Mouse (Mus musculus) forebrain, postnatal 0 days (tissue): Measurements from ENCODE around the gene Prkg2. TPM values are rescaled to one million over a fixed set of nuclear protein-coding genes. Genes with fewer than 3 reads are reported as not detected.

Experiments
- ATAC-seq: fragments of 200-750 bp; cut with Nextera tagmentation; 2 replicates; pipeline ENCODE4 v1.8.0; 2017; ENCODE audit warnings: mild to moderate bottlenecking, moderate library complexity
- DNase-seq: peaks from one replicate; pipeline ENCODE4 v3.0.0-alpha.2; 2015
- H3K27ac ChIP-seq: fragments of 300-500 bp; sonication (generic); 2 replicates; pipeline ENCODE4 v1.5.1; 2014; ENCODE audit warnings: low read depth, mild to moderate bottlenecking, antibody characterized with exemption, low read length, moderate library complexity, mixed read lengths
- H3K27me3 ChIP-seq: fragments of 300-500 bp; sonication (generic); 2 replicates; pipeline ENCODE4 v1.6.1; 2014; ENCODE audit warnings: mild to moderate bottlenecking, low read length, mixed read lengths; ENCODE audit not compliant: insufficient read depth
- H3K36me3 ChIP-seq: fragments of 300-500 bp; sonication (generic); 2 replicates; pipeline ENCODE4 v1.6.1; 2014; ENCODE audit warnings: mild to moderate bottlenecking, moderate library complexity; ENCODE audit not compliant: insufficient read depth
- H3K4me1 ChIP-seq: fragments of 300-500 bp; sonication (generic); 2 replicates; pipeline ENCODE4 v1.6.1; 2014; ENCODE audit warnings: antibody characterized with exemption; ENCODE audit not compliant: insufficient read depth
- H3K4me2 ChIP-seq: fragments of 300-500 bp; sonication (generic); 2 replicates; pipeline ENCODE4 v1.6.1; 2014; ENCODE audit warnings: low read depth, mild to moderate bottlenecking, moderate library complexity
- H3K4me3 ChIP-seq: fragments of 300-500 bp; sonication (generic); 2 replicates; pipeline ENCODE4 v1.5.1; 2014; ENCODE audit warnings: low read depth, low read length, mixed read lengths
- H3K9ac ChIP-seq: fragments of 300-500 bp; sonication (generic); 2 replicates; pipeline ENCODE4 v1.6.1; 2014; ENCODE audit warnings: mild to moderate bottlenecking
- H3K9me3 ChIP-seq: fragments of 300-500 bp; sonication (generic); 2 replicates; pipeline ENCODE4 v1.6.1; 2016; ENCODE audit warnings: low read length
- CTCF ChIP-seq: sonication (generic); IDR thresholded peaks from 2 replicates; pipeline ENCODE4 v1.5.1; 2016; ENCODE audit warnings: antibody characterized with exemption, control low read depth, low read depth
- WGBS: fragments of 180-500 bp; shearing (Covaris S2); extraction: QIAGEN DNeasy Blood & Tissue Kit; methylation state at CpG from one replicate; pipeline ENCODE4 v1.1.7; 2014; 5-methylcytosine and 5-hydroxymethylcytosine counted together
- polyA plus RNA-seq: library from polyadenylated mRNA; unstranded; fragments of >200 nt; fragmentation: Nextera tagmentation; extraction: Ambion mirVana; gene quantifications from 2 replicates; pipeline ENCODE4 v1.2.1, GENCODE M21; 2015
- total RNA-seq: library from RNA; depleted of rRNA; stranded (reverse); fragments of >200 nt; gene quantifications from 2 replicates; pipeline ENCODE4 v1.2.3, GENCODE M21; 2014

Gene Prkg2
- total and polyA plus RNA-seq, 2 experiments from 2014 or later: 1.4 to 3.5 TPM

GRCm38 (mm10) chr5:98995767-98996166 lies 41.4 kb downstream of the Prkg2 start:
- no peak for TF ChIP-seq CTCF
- Histone ChIP-seq H3K4me2 (no peak overlapping the region), H3K4me1 (no peaks in the 10 kb centered on the region), H3K9ac (no peak overlapping the region), H3K9me3 (no peaks in the 10 kb centered on the region), H3K27me3 (no peaks in the 10 kb centered on the region), H3K27ac (no peak overlapping the region), H3K36me3 (no peaks in the 10 kb centered on the region), H3K4me3 (no peak overlapping the region)
- ATAC-seq (no peak), DNase-seq (no peak)
- WGBS: 18% methylated on average over 4 of the region's 4 CpGs

DNA sequence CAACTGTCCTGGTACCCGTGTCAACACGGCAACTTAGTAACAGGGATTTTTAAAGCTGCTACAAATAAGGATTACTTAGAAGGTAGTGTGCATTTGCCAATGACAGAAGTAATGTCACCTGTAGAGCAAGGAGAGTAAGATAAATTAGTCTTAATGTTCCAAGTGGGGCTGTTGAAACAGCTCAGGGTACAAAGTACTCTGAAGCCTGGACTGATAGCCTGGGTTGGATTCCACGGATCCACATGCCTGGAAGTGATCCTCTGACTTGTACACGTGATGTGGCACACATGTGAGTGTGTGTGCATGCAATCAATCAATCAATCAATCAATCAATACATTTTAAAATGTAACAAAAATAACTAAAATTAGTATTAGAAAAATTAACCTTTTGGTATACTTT lies 45.6 kb downstream of the Prkg2 start:
- Histone ChIP-seq H3K36me3 (no peaks in the 10 kb centered on the region), H3K9ac (no peak overlapping the region), H3K4me3 (no peak overlapping the region), H3K4me1 (peaks cover 4% of the 10 kb centered on the region; the same call in 1 of the 2 replicates), H3K4me2 (no peak overlapping the region), H3K27me3 (no peaks in the 10 kb centered on the region), H3K27ac (no peak overlapping the region), H3K9me3 (no peaks in the 10 kb centered on the region)
- TF ChIP-seq CTCF: no peak
- DNase-seq (no peak), ATAC-seq (no peak)
- 88% methylated on average over 4 of the region's 4 CpGs for WGBS

GRCm38 (mm10) chr5:98987634-98988033 lies 49.5 kb downstream of the Prkg2 start:
- H3K36me3 ChIP-seq: no peaks in the 10 kb centered on the region
- no peak for TF ChIP-seq CTCF
- no peak overlapping the region for H3K4me2 ChIP-seq
- ATAC-seq (peak; percentile 78), DNase-seq (no peak)
- H3K4me1 ChIP-seq: peaks cover 4% of the 10 kb centered on the region; the same call in 1 of the 2 replicates
- H3K27me3 ChIP-seq: no peaks in the 10 kb centered on the region
- H3K27ac ChIP-seq: no peak overlapping the region
- 14% methylated on average over 1 of the region's 1 CpGs for WGBS
- H3K4me3 ChIP-seq: no peak overlapping the region
- H3K9ac ChIP-seq: no peak overlapping the region
- H3K9me3 ChIP-seq: no peaks in the 10 kb centered on the region

DNA sequence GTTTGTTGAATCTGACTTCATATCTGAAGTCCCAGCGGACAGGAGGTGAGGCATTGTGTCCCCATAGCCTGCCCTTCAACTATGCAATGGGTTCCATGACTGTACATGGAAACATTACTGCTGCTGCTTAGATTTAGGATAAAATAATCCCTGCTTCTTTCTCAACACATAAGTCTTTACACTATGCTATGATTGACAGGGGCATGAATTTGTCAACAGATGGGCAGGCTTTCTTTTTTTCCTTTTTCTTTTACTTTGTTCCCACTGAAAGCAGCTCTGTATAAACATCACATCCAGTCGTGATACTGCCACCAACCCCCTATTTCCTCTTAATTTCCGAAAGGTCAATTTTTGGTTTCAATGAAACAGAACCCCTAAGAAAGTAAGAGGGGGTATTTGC lies 50.0 kb downstream of the Prkg2 start:
- Histone ChIP-seq H3K36me3 (no peaks in the 10 kb centered on the region), H3K9me3 (no peaks in the 10 kb centered on the region), H3K4me2 (no peak overlapping the region), H3K4me1 (peaks cover 4% of the 10 kb centered on the region; the same call in 1 of the 2 replicates), H3K9ac (no peak overlapping the region), H3K27ac (peak overlapping the region; percentile 29; the same call in 1 of the 2 replicates), H3K4me3 (no peak overlapping the region), H3K27me3 (no peaks in the 10 kb centered on the region)
- WGBS: 42% methylated on average over 3 of the region's 3 CpGs
- no peak for TF ChIP-seq CTCF
- ATAC-seq: no peak
- DNase-seq: no peak

DNA sequence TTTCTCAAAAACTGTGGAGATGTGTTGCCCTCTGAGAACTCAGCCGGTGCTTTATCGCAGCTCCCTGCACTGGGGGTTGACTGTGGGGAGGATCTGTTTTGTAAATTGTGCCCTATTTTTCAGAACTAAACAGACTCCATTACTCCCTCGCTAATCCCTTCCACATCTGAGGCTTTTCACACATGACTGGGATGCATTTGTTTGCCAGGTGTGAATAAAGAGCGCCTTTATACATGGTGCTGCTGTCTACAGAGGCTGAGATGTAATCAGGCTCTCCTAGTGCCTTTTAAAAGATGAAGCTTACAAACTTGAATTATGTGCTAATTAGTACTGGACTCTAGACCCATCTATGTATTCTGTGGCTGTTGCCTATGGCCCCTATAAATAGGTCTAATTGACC lies 50.7 kb downstream of the Prkg2 start:
- DNase-seq (no peak), ATAC-seq (peak; percentile 58)
- Histone ChIP-seq H3K4me3 (no peak overlapping the region), H3K9me3 (no peaks in the 10 kb centered on the region), H3K27me3 (no peaks in the 10 kb centered on the region), H3K27ac (no peak overlapping the region), H3K36me3 (no peaks in the 10 kb centered on the region), H3K9ac (no peak overlapping the region), H3K4me2 (no peak overlapping the region), H3K4me1 (peaks cover 4% of the 10 kb centered on the region; the same call in 1 of the 2 replicates)
- WGBS: 10% methylated on average over 4 of the region's 4 CpGs
- no peak for TF ChIP-seq CTCF

- WGBS: 12% methylated on average over 4 of the region's 4 CpGs
- H3K4me1 ChIP-seq: peaks cover 4% of the 10 kb centered on the region; the same call in 1 of the 2 replicates
- no peak overlapping the region for H3K4me3 ChIP-seq
- DNase-seq: no peak
- no peaks in the 10 kb centered on the region for H3K27me3 ChIP-seq
- H3K27ac ChIP-seq: no peak overlapping the region
- H3K4me2 ChIP-seq: no peak overlapping the region
- ATAC-seq: 0 out of 2 replicates have a peak, but pooled peaks have one; percentile 8
- TF ChIP-seq CTCF: no peak
- H3K9ac ChIP-seq: no peak overlapping the region
- no peaks in the 10 kb centered on the region for H3K9me3 ChIP-seq
- no peaks in the 10 kb centered on the region for H3K36me3 ChIP-seq
These were observed 51.1 kb downstream of the Prkg2 start for GRCm38 (mm10) chr5:98986011-98986410.

- H3K27me3 ChIP-seq: no peaks in the 10 kb centered on the region
- no peaks in the 10 kb centered on the region for H3K36me3 ChIP-seq
- peaks cover 4% of the 10 kb centered on the region; the same call in 1 of the 2 replicates for H3K4me1 ChIP-seq
- H3K4me2 ChIP-seq: no peak overlapping the region
- H3K4me3 ChIP-seq: no peak overlapping the region
- H3K9ac ChIP-seq: no peak overlapping the region
- no peak for TF ChIP-seq CTCF
- DNase-seq: no peak
- no peak overlapping the region for H3K27ac ChIP-seq
- no peaks in the 10 kb centered on the region for H3K9me3 ChIP-seq
- 35% methylated on average over 3 of the region's 3 CpGs for WGBS
- peak; percentile 23; the same call in 1 of the 2 replicates for ATAC-seq
These were observed 52.1 kb downstream of the Prkg2 start for GRCm38 (mm10) chr5:98985077-98985476.

DNA sequence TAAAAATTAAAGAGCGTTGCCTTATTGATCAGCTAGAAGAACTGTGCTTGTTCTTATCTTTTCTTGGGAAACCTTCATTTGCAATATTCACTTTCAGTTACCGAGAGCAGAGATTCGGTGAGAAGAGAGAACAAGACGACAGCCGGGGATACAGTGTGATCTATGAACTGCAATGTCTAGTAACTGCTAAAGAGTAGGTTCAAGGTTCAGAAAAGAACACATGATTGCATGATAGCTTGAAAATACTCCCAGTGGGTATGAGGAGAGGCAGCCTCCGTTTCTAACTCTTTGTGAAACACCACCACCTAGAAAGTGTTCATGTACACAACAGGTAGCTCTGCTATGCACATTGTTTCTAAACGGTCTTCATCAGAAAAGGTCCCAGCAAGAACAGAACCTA lies 55.8 kb downstream of the Prkg2 start:
- no peak overlapping the region for H3K4me3 ChIP-seq
- no peak overlapping the region for H3K27ac ChIP-seq
- DNase-seq (no peak), ATAC-seq (no peak)
- H3K27me3 ChIP-seq: no peaks in the 10 kb centered on the region
- no peaks in the 10 kb centered on the region for H3K36me3 ChIP-seq
- no peaks in the 10 kb centered on the region for H3K4me1 ChIP-seq
- no peak for TF ChIP-seq CTCF
- H3K4me2 ChIP-seq: no peak overlapping the region
- no peak overlapping the region for H3K9ac ChIP-seq
- H3K9me3 ChIP-seq: no peaks in the 10 kb centered on the region
- WGBS: 88% methylated on average over 7 of the region's 7 CpGs
